Mouse (Mus musculus): ENCODE results near the gene Aldh3a2. TPM values are rescaled to one million over a fixed set of nuclear protein-coding genes. Genes with fewer than 3 reads are reported as not detected.
A peak's percentile ranks its signal among the peaks of the same experiment; 100 is the strongest.
"Not testable (repeated sequence)": the region's sequence is repeated elsewhere in the genome, so short reads cannot be mapped to it uniquely, and the experiment has no call there.

Aldh3a2 gene
- polyA plus RNA-seq, 1 experiment = 27.3 TPM

GRCm38 (mm10) chr11:61196616-61197353 is 70.5 kb downstream of the Aldh3a2 start:
- H3K4me3 ChIP-seq (ENCODE audit: extremely low read depth, insufficient read depth, insufficient read length) = no peak overlapping the region
- WGBS = 90% methylated on average over 14 of the region's 14 CpGs
- H3K27ac ChIP-seq (ENCODE audit: insufficient read depth, low read length) = no peak overlapping the region
- H3K36me3 ChIP-seq (ENCODE audit: control insufficient read depth, insufficient read depth, low read length) = no peaks in the 10 kb centered on the region
- H3K4me1 ChIP-seq (ENCODE audit: control insufficient read depth, insufficient read depth, insufficient read length) = no peaks in the 10 kb centered on the region
- DNase-seq (ENCODE audit: low read depth in 1 of 2, low spot score in 2 of 2) = no peak
- no peaks in the 10 kb centered on the region; the same call in 1 of the 2 replicates for H3K27me3 ChIP-seq (ENCODE audit: control insufficient read depth, insufficient read depth, low read length)
- no peak for TF ChIP-seq CTCF (IDR thresholded peaks at IDR 0.05; ENCODE audit: extremely low read depth, insufficient read depth, insufficient read length, insufficient replicate concordance)
- TF ChIP-seq POLR2A (IDR thresholded peaks at IDR 0.05; ENCODE audit: low read depth, low read length) = no peak

DNA sequence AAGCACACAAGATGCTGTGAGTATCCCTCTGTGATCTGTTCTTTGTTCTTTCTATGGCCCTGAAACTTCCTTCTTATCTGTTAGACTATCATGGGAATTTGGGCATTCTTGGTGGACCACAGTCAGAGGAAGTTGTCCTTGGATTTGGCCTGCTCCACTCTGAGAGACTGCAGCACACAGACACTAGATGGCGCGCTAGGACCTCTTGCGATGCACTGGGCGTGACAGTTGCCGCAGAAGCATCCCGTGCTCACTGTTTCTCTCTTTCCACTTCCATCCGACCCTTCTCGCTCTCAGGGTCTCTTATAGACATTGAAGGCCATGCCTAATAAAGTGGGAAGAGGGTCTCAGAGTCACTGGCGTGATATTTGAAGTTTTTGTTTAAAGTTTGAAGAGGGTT is 73.9 kb downstream of the Aldh3a2 start:
- 4% methylated on average over 9 of the region's 9 CpGs for WGBS
- TF ChIP-seq CTCF (IDR thresholded peaks at IDR 0.05; ENCODE audit: extremely low read depth, insufficient read depth, insufficient read length, insufficient replicate concordance) (peak; percentile 91), POLR2A (IDR thresholded peaks at IDR 0.05; ENCODE audit: low read depth, low read length) (no peak)
- Histone ChIP-seq H3K36me3 (ENCODE audit: control insufficient read depth, insufficient read depth, low read length) (no peaks in the 10 kb centered on the region), H3K4me1 (ENCODE audit: control insufficient read depth, insufficient read depth, insufficient read length) (no peaks in the 10 kb centered on the region), H3K27ac (ENCODE audit: insufficient read depth, low read length) (no peak overlapping the region), H3K27me3 (ENCODE audit: control insufficient read depth, insufficient read depth, low read length) (no peaks in the 10 kb centered on the region; the same call in 1 of the 2 replicates), H3K4me3 (ENCODE audit: extremely low read depth, insufficient read depth, insufficient read length) (no peak overlapping the region)
- DNase-seq (ENCODE audit: low read depth in 1 of 2, low spot score in 2 of 2) = peak; percentile 46 to 68

DNA sequence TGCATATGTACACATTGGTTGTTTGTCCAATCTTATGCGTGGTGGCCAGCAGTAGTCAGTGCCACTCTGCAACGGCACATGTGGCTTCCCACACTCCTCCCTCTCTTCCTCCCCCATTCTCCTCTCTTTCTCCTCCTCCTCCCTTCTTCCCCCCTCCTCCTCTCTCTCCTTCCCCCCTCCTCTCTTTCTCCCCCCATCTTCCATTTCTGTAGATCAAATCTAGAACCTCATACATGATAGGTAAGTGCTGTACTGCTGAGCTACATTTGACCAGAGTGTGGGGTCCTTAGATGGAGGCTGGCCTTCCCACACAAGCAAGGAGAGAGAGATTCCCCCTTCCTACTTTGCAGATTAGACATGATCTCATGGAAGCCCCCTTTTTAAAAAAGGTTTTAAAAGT is 74.5 kb downstream of the Aldh3a2 start:
- WGBS = 93% methylated on average over 2 of the region's 2 CpGs

GRCm38 (mm10) chr11:61192123-61192522 is 75.1 kb downstream of the Aldh3a2 start:
- H3K36me3 ChIP-seq (ENCODE audit: control insufficient read depth, insufficient read depth, low read length); DNase-seq (ENCODE audit: low read depth in 1 of 2, low spot score in 2 of 2); H3K4me3 ChIP-seq (ENCODE audit: extremely low read depth, insufficient read depth, insufficient read length); H3K27me3 ChIP-seq (ENCODE audit: control insufficient read depth, insufficient read depth, low read length); H3K27ac ChIP-seq (ENCODE audit: insufficient read depth, low read length); H3K4me1 ChIP-seq (ENCODE audit: control insufficient read depth, insufficient read depth, insufficient read length): not testable (repeated sequence)
- 94% methylated on average over 7 of the region's 10 CpGs for WGBS

More for the DNA sequence above, 74.5 kb downstream of the Aldh3a2 start:
- no peak overlapping the region for H3K4me3 ChIP-seq (ENCODE audit: extremely low read depth, insufficient read depth, insufficient read length)
- H3K4me1 ChIP-seq (ENCODE audit: control insufficient read depth, insufficient read depth, insufficient read length) = no peaks in the 10 kb centered on the region
- no peak overlapping the region for H3K27ac ChIP-seq (ENCODE audit: insufficient read depth, low read length)
- no peak for DNase-seq (ENCODE audit: low read depth in 1 of 2, low spot score in 2 of 2)
- no peaks in the 10 kb centered on the region; the same call in 1 of the 2 replicates for H3K27me3 ChIP-seq (ENCODE audit: control insufficient read depth, insufficient read depth, low read length)
- TF ChIP-seq CTCF (IDR thresholded peaks at IDR 0.05; ENCODE audit: extremely low read depth, insufficient read depth, insufficient read length, insufficient replicate concordance) (no peak), POLR2A (IDR thresholded peaks at IDR 0.05; ENCODE audit: low read depth, low read length) (no peak)
- no peaks in the 10 kb centered on the region for H3K36me3 ChIP-seq (ENCODE audit: control insufficient read depth, insufficient read depth, low read length)

- DNase-seq (ENCODE audit: low read depth in 1 of 2, low spot score in 2 of 2) = no peak
- Histone ChIP-seq H3K4me1 (ENCODE audit: control insufficient read depth, insufficient read depth, insufficient read length) (no peaks in the 10 kb centered on the region), H3K27ac (ENCODE audit: insufficient read depth, low read length) (no peak overlapping the region), H3K4me3 (ENCODE audit: extremely low read depth, insufficient read depth, insufficient read length) (no peak overlapping the region), H3K36me3 (ENCODE audit: control insufficient read depth, insufficient read depth, low read length) (no peaks in the 10 kb centered on the region), H3K27me3 (ENCODE audit: control insufficient read depth, insufficient read depth, low read length) (no peaks in the 10 kb centered on the region; the same call in 1 of the 2 replicates)
- 85% methylated on average over 2 of the region's 2 CpGs for WGBS
- no peak for TF ChIP-seq POLR2A (IDR thresholded peaks at IDR 0.05; ENCODE audit: low read depth, low read length)
- TF ChIP-seq CTCF (IDR thresholded peaks at IDR 0.05; ENCODE audit: extremely low read depth, insufficient read depth, insufficient read length, insufficient replicate concordance) = no peak
Measured at GRCm38 (mm10) chr11:61190776-61191175, 76.5 kb downstream of the Aldh3a2 start.

DNA sequence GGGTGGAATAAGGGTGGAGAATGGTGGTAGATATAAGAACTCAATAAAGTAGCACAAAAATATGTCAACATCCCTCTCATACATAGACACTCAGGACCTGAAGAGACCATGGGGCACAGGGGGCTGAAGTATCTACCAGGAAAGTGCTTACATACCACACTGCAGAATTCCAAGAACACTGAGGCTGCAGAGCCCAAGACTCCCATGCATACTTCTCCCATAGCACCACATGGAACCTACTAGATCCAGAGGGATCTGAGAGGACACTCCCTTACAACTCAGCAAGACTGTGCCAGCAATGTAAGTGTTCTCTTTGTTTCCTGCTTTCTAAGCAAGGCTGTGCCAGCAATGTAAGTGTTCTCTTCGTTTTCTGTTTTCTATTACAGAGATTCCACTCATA is 83.4 kb downstream of the Aldh3a2 start:
- Histone ChIP-seq H3K27me3 (ENCODE audit: control insufficient read depth, insufficient read depth, low read length) (no peaks in the 10 kb centered on the region), H3K4me1 (ENCODE audit: control insufficient read depth, insufficient read depth, insufficient read length) (no peaks in the 10 kb centered on the region), H3K4me3 (ENCODE audit: extremely low read depth, insufficient read depth, insufficient read length) (no peak overlapping the region), H3K27ac (ENCODE audit: insufficient read depth, low read length) (no peak overlapping the region), H3K36me3 (ENCODE audit: control insufficient read depth, insufficient read depth, low read length) (no peaks in the 10 kb centered on the region)
- TF ChIP-seq CTCF (IDR thresholded peaks at IDR 0.05; ENCODE audit: extremely low read depth, insufficient read depth, insufficient read length, insufficient replicate concordance) (no peak), POLR2A (IDR thresholded peaks at IDR 0.05; ENCODE audit: low read depth, low read length) (no peak)
- no peak for DNase-seq (ENCODE audit: low read depth in 1 of 2, low spot score in 2 of 2)
- WGBS = 74% methylated on average over 1 of the region's 1 CpGs

GRCm38 (mm10) chr11:61181624-61182023 is 85.6 kb downstream of the Aldh3a2 start:
- Histone ChIP-seq H3K27ac (ENCODE audit: insufficient read depth, low read length) (no peak overlapping the region), H3K4me3 (ENCODE audit: extremely low read depth, insufficient read depth, insufficient read length) (no peak overlapping the region), H3K4me1 (ENCODE audit: control insufficient read depth, insufficient read depth, insufficient read length) (no peaks in the 10 kb centered on the region), H3K36me3 (ENCODE audit: control insufficient read depth, insufficient read depth, low read length) (no peaks in the 10 kb centered on the region), H3K27me3 (ENCODE audit: control insufficient read depth, insufficient read depth, low read length) (no peaks in the 10 kb centered on the region)
- DNase-seq (ENCODE audit: low read depth in 1 of 2, low spot score in 2 of 2) = no peak
- no peak for TF ChIP-seq CTCF (IDR thresholded peaks at IDR 0.05; ENCODE audit: extremely low read depth, insufficient read depth, insufficient read length, insufficient replicate concordance)
